In the genomic region with DNA sequence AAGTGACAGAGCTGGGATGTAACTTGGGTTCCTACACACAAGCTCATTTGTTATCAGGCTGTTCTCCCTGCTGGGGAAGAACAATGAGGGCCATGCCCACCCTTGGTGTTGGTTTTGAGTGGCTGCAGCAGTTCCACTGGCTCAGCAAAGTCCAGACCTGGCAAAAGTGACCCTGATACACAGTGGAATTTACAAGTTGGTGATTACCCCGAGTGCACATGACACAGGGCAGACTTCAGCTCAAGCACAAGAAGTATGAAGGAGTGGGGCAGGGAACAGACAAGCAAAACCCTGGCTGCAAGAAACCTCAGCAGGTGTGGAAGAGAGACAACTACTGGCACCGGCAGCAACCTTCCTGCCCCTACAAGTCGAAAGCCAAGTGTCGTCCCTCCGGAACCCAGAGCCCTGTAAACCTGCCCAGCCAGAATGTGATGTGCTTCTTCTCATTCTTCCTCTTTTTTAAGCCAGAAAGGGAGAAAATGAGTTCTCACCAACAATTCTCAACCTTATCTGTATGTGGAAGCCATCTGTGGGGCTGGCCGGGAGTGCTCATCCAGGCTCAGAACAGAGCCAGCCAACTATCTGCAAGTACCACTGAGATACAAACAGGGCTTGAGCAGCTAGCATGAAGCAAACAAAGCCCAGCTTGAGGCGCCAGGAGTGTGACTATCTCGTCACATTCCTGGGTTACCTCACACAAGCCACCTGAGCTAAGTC, we compare ENCODE assay signal across 9 mouse cellular contexts. TPM values are rescaled to one million over a fixed set of nuclear protein-coding genes. Genes with fewer than 3 reads are reported as not detected.
DNase-seq lines count a peak whose midpoint lies in the region; ATAC-seq and TF ChIP-seq lines count a peak whose summit lies in the region.
"Had no signal": no experiment of that assay in that cellular context is flagged by ENCODE, and none has a peak within 500 bp of the region (broad histone marks: within the 10 kb centered on the region; RNA-seq: fewer than 3 reads in every experiment).

No protein-coding gene starts in this region.

- no peak overlapping the region for H3K4me3 ChIP-seq in spleen, adult 2 months (ENCODE audit: extremely low read depth, insufficient read depth, insufficient read length)
- no peak overlapping the region for H3K4me3 ChIP-seq in heart, embryonic 16.5 days (ENCODE audit: low read length)
- H3K4me3 ChIP-seq in small intestine, adult 2 months (ENCODE audit: low read depth, low read length), result no peak overlapping the region

- no peak for TF ChIP-seq CTCF in spleen, adult 2 months (IDR thresholded peaks at IDR 0.05; ENCODE audit: extremely low read depth, insufficient read depth, insufficient read length, insufficient replicate concordance)
- no peak for TF ChIP-seq CTCF in small intestine, adult 2 months (IDR thresholded peaks at IDR 0.05; ENCODE audit: extremely low read depth, insufficient read length, insufficient replicate concordance, low read depth, low read length)

- peaks cover 26% of the 10 kb centered on the region for H3K36me3 ChIP-seq in spleen, adult 2 months (ENCODE audit: control insufficient read depth, insufficient read depth, low read length)
- H3K36me3 ChIP-seq in heart, embryonic 16.5 days (ENCODE audit: control insufficient read depth, insufficient read depth), result peaks cover 13% of the 10 kb centered on the region; the same call in 1 of the 2 replicates
- peaks cover 25% of the 10 kb centered on the region for H3K36me3 ChIP-seq in small intestine, adult 2 months (ENCODE audit: control insufficient read depth, insufficient read depth, low read length)

- H3K27me3 ChIP-seq in spleen, adult 2 months (ENCODE audit: control insufficient read depth, insufficient read depth, low read length), result no peaks in the 10 kb centered on the region
- H3K27me3 ChIP-seq in heart, embryonic 16.5 days (ENCODE audit: control insufficient read depth, insufficient read depth, low read length), result no peaks in the 10 kb centered on the region
- H3K27me3 ChIP-seq in small intestine, adult 2 months (ENCODE audit: control insufficient read depth, insufficient read depth, low read length), result no peaks in the 10 kb centered on the region

- ATAC-seq in heart, embryonic 16.5 days (replicated peaks; ENCODE audit: extremely low read depth, insufficient read depth, low FRiP score), result peak; percentile 29; the same call in 1 of the 2 replicates
- no peak for ATAC-seq in frontal cortex, adult (ENCODE audit: low TSS enrichment)

- H3K4me1 ChIP-seq in spleen, adult 2 months (ENCODE audit: control insufficient read depth, insufficient read depth, insufficient read length), result peaks cover 30% of the 10 kb centered on the region
- H3K4me1 ChIP-seq in heart, embryonic 16.5 days (ENCODE audit: control insufficient read depth, insufficient read depth, low read length), result peaks cover 56% of the 10 kb centered on the region
- H3K4me1 ChIP-seq in small intestine, adult 2 months (ENCODE audit: control insufficient read depth, insufficient read depth, insufficient read length, low read length), result peaks cover 29% of the 10 kb centered on the region

- H3K9ac ChIP-seq in heart, embryonic 16.5 days (ENCODE audit: low read length), result no peak overlapping the region; the same call in 1 of the 2 replicates

- WGBS in spleen, adult 2 months, result 32% methylated on average over 8 of the region's 8 CpGs
- WGBS in heart, embryonic 16.5 days, result 29% methylated on average over 8 of the region's 8 CpGs
- WGBS in small intestine, adult 2 months, result 69% methylated on average over 8 of the region's 8 CpGs

- H3K9me3 ChIP-seq in heart, embryonic 16.5 days (replicated peaks; ENCODE audit: control insufficient read depth, low read length), result no peaks in the 10 kb centered on the region

- no peak for TF ChIP-seq POLR2A in spleen, adult 2 months (IDR thresholded peaks at IDR 0.05; ENCODE audit: low read depth, low read length)
- no peak for TF ChIP-seq POLR2A in small intestine, adult 2 months (IDR thresholded peaks at IDR 0.05; ENCODE audit: low read depth, low read length)

- peak overlapping the region; percentile 1 for H3K4me2 ChIP-seq in heart, embryonic 16.5 days (ENCODE audit: low read depth, low read length)

- DNase-seq in spleen, adult 2 months (ENCODE audit: low read depth in 1 of 2, low spot score in 2 of 2), result no peak
- DNase-seq in spleen, postnatal 14 days (ENCODE audit: low spot score in 2 of 2), result no peak
- peak; percentile 70 to 85 for DNase-seq in kidney, postnatal 36 days
- no peak for DNase-seq in cerebellum, postnatal 10 days
- DNase-seq in retina, embryonic 14.5 days (ENCODE audit: low spot score), result no peak

- peak overlapping the region; percentile 33 for H3K27ac ChIP-seq in spleen, adult 2 months (ENCODE audit: insufficient read depth, low read length)
- H3K27ac ChIP-seq in heart, embryonic 16.5 days (ENCODE audit: low read length), result peak overlapping the region; percentile 85
- 0 out of 2 replicates have a peak overlapping the region, but pooled peaks have one; percentile 30 for H3K27ac ChIP-seq in small intestine, adult 2 months (ENCODE audit: insufficient read depth, low read depth, low read length)

RNA-seq across cellular contexts. Expression of a gene that starts 8.3 kb away (rescaled TPM):
- polyA plus RNA-seq in spleen, adult 2 months (2012; rRNA removed), result 0.36 TPM in 1 of 2 replicates, not detected in the other
- polyA plus RNA-seq in heart, embryonic 16.5 days (2015; fragmentation: Nextera tagmentation; extraction: Ambion mirVana), result 0.24 TPM in 1 of 2 replicates, not detected in the other
- polyA plus RNA-seq in small intestine, adult 2 months (2012; rRNA removed), result not detected in 2 replicates
- polyA plus RNA-seq: brain, embryonic 14.5 days had no signal

RNA-seq across cellular contexts. Expression of a gene that starts 9.7 kb away (rescaled TPM):
- 31.1 and 39.0 TPM in 2 replicates for polyA plus RNA-seq in spleen, adult 2 months (2012; rRNA removed)
- polyA plus RNA-seq in heart, embryonic 16.5 days (2015; fragmentation: Nextera tagmentation; extraction: Ambion mirVana), result 30.5 and 31.7 TPM in 2 replicates
- 10.9 and 12.2 TPM in 2 replicates for polyA plus RNA-seq in small intestine, adult 2 months (2012; rRNA removed)

RNA-seq across cellular contexts. Expression of a gene that starts 16.1 kb away (rescaled TPM):
- 183 and 200 TPM in 2 replicates for polyA plus RNA-seq in spleen, adult 2 months (2012; rRNA removed)
- polyA plus RNA-seq in heart, embryonic 16.5 days (2015; fragmentation: Nextera tagmentation; extraction: Ambion mirVana), result 17.9 and 19.9 TPM in 2 replicates
- 186 and 350 TPM in 2 replicates for polyA plus RNA-seq in small intestine, adult 2 months (2012; rRNA removed)

RNA-seq across cellular contexts. Expression of a gene that starts 17.9 kb away (rescaled TPM):
- 15.1 and 17.6 TPM in 2 replicates for polyA plus RNA-seq in spleen, adult 2 months (2012; rRNA removed)
- polyA plus RNA-seq in heart, embryonic 16.5 days (2015; fragmentation: Nextera tagmentation; extraction: Ambion mirVana), result 1.5 and 2.6 TPM in 2 replicates
- polyA plus RNA-seq in small intestine, adult 2 months (2012; rRNA removed), result 4.7 and 13.3 TPM in 2 replicates

RNA-seq across cellular contexts. Expression of a gene that starts 29.7 kb away (rescaled TPM):
- polyA plus RNA-seq in spleen, adult 2 months (2012; rRNA removed), result 0.50 and 0.60 TPM in 2 replicates
- polyA plus RNA-seq in heart, embryonic 16.5 days (2015; fragmentation: Nextera tagmentation; extraction: Ambion mirVana), result 0.26 and 0.60 TPM in 2 replicates
- 0.14 and 0.62 TPM in 2 replicates for polyA plus RNA-seq in small intestine, adult 2 months (2012; rRNA removed)

Comparison
In these comparisons a context has a peak if more than half of its experiments do, and no peak if none do; other contexts are left out.
1. DNase-seq: peak in kidney, postnatal 36 days (2 of 2); none in spleen, adult 2 months (0 of 2), spleen, postnatal 14 days (0 of 2), cerebellum, postnatal 10 days (0 of 2) and retina, embryonic 14.5 days (single experiment).
2. H3K27ac ChIP-seq: peak in every context shown above with its lines; median percentile 85 in heart, embryonic 16.5 days; 33 in spleen, adult 2 months; 30 in small intestine, adult 2 months.